7 mouse cellular contexts compared by ENCODE assay signal in the genomic region with DNA sequence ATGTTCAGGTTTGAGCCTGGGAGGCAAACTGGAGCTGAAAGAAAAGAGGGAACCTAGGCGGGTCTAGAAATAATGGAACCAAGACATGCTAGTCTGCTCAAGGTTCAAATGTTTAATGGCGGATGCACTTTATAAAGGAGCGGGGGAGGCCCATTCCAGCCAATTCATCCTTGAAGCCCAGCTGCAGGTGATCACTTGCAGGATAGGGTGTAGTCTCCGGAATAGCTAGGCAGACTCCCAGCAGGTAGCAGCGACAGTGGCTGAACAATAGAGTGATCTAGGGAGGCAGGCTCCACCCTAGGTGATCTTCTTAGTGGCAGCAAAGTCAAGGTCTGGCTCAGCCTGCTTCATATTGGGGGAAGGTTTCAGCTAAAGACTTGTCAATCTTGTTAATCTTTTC. TPM values are rescaled to one million over a fixed set of nuclear protein-coding genes. Genes with fewer than 3 reads are reported as not detected.
DNase-seq lines count a peak whose midpoint lies in the region; TF ChIP-seq lines count a peak whose summit lies in the region.
"Not testable (repeated sequence)": the region's sequence is repeated elsewhere in the genome, so short reads cannot be mapped to it uniquely, and the experiment has no call there.
"Had no signal": no experiment of that assay in that cellular context is flagged by ENCODE, and none has a peak within 500 bp of the region (broad histone marks: within the 10 kb centered on the region; RNA-seq: fewer than 3 reads in every experiment).

No protein-coding gene starts in this region.

- in situ Hi-C loops in ES-E14 (cut with MboI; ENCODE audit: low sequenced_read_pairs in 2 of 2, unreplicated experiment in 2 of 2) = not testable (repeated sequence)

- not testable (repeated sequence) for H3K4me1 ChIP-seq in ES-Bruce4 (ENCODE audit: control insufficient read depth, insufficient read depth, low read length); ES-E14 (ENCODE audit: control insufficient read depth in 2 of 2, insufficient read depth in 2 of 2, low read length in 2 of 2, poor library complexity in 1 of 2); heart, embryonic 10.5 days

- H3K4me3 ChIP-seq in ES-Bruce4 (ENCODE audit: low read depth, low read length); ES-E14 (ENCODE audit: insufficient read depth in 1 of 2, low read depth in 1 of 2, low read length in 2 of 2, poor library complexity in 1 of 2, severe bottlenecking in 1 of 2); heart, embryonic 10.5 days: not testable (repeated sequence)

- H3K27ac ChIP-seq in ES-Bruce4 (ENCODE audit: insufficient read depth, low read length) (peak overlapping the region; percentile 96), ES-E14 (ENCODE audit: insufficient read depth, low read depth, low read length, poor library complexity, severe bottlenecking) (peak overlapping the region; percentile 94)
- not testable (repeated sequence) for H3K27ac ChIP-seq in heart, embryonic 10.5 days

- 75% methylated on average over 5 of the region's 5 CpGs for WGBS in heart, embryonic 10.5 days

- not testable (repeated sequence) for H3K9ac ChIP-seq in ES-Bruce4 (ENCODE audit: low read depth, poor library complexity, severe bottlenecking); ES-E14 (ENCODE audit: insufficient read depth, low read depth, low read length, poor library complexity, severe bottlenecking)

- peaks cover 35% of the 10 kb centered on the region for H3K9me3 ChIP-seq in ES-Bruce4 (replicated peaks; ENCODE audit: control insufficient read depth, insufficient read depth, low read length, poor library complexity, severe bottlenecking)
- not testable (repeated sequence) for H3K9me3 ChIP-seq in ES-E14 (ENCODE audit: control insufficient read depth, insufficient read depth, low read depth, low read length); heart, embryonic 10.5 days

- not testable (repeated sequence) for H3K36me3 ChIP-seq in ES-Bruce4 (ENCODE audit: control insufficient read depth, insufficient read depth, low read length, poor library complexity, severe bottlenecking); ES-E14 (ENCODE audit: control insufficient read depth, insufficient read depth, low read length, poor library complexity, severe bottlenecking); heart, embryonic 10.5 days

- TF ChIP-seq CTCF in ES-Bruce4 (IDR thresholded peaks at IDR 0.05; ENCODE audit: low read depth, low read length) = not testable (repeated sequence)

- not testable (repeated sequence) for TF ChIP-seq POLR2A in ES-Bruce4 (IDR thresholded peaks at IDR 0.05; ENCODE audit: insufficient read depth, low read length)

- H3K27me3 ChIP-seq in ES-Bruce4 (ENCODE audit: control insufficient read depth, insufficient read depth, low read length, poor library complexity, severe bottlenecking); heart, embryonic 10.5 days (ENCODE audit: insufficient read depth, poor library complexity, severe bottlenecking): not testable (repeated sequence)

- peak; percentile 85 for TF ChIP-seq EP300 in ES-Bruce4 (IDR thresholded peaks at IDR 0.05; ENCODE audit: insufficient read depth, low read depth, low read length)

- peak; percentile 93 for DNase-seq in ES-CJ7 (ENCODE audit: low read depth, low spot score)
- DNase-seq in ES-E14 (ENCODE audit: low read depth, low spot score) = peak; percentile 68
- DNase-seq in R1 (ENCODE audit: low read depth, low spot score) = peak; percentile 97
- peak; percentile 90 for DNase-seq in ZHBTc4 (ENCODE audit: low read depth, low spot score)
- peak; percentile 20 for DNase-seq in heart, embryonic 10.5 days (ENCODE audit: low spot score)

RNA-seq across cellular contexts. Expression of a gene that starts 8.6 kb away (rescaled TPM):
- polyA plus RNA-seq in ES-Bruce4 (2011; ENCODE audit: insufficient read depth, insufficient read length, low read depth, missing spikeins) = 8.4 and 10.7 TPM in 2 replicates
- total RNA-seq in ES-E14 (2012; rRNA removed) = 7.8 and 14.3 TPM in 2 replicates
- 17.2 and 19.9 TPM in 2 replicates for polyA plus RNA-seq in heart, embryonic 10.5 days (2016; fragmentation: Nextera tagmentation; extraction: Ambion mirVana)
- total RNA-seq: MEL had no signal

RNA-seq across cellular contexts. Expression of a gene that starts 56.4 kb away (rescaled TPM):
- polyA plus RNA-seq in ES-Bruce4 (2011; ENCODE audit: insufficient read depth, insufficient read length, low read depth, missing spikeins) = 10.8 and 11.4 TPM in 2 replicates
- total RNA-seq in ES-E14 (2012; rRNA removed) = 9.6 and 11.3 TPM in 2 replicates
- 5.1 and 5.4 TPM in 2 replicates for polyA plus RNA-seq in heart, embryonic 10.5 days (2016; fragmentation: Nextera tagmentation; extraction: Ambion mirVana)

Comparison
In these comparisons a context has a peak if more than half of its experiments do, and no peak if none do; other contexts are left out.
1. DNase-seq: peak in every context shown above with its lines; median percentile 97 in R1; 93 in ES-CJ7; 90 in ZHBTc4; 68 in ES-E14; 20 in heart, embryonic 10.5 days.